Mouse (Mus musculus) limb, embryonic 13.5 days (tissue): ENCODE data around the gene Sh3d21. TPM values are rescaled to one million over a fixed set of nuclear protein-coding genes. Genes with fewer than 3 reads are reported as not detected.

ENCODE experiments used
- ATAC-seq: fragments of 200-750 bp; cut with Nextera tagmentation; 2 replicates; pipeline ENCODE4 v1.8.0; 2017; ENCODE audit warnings: low read depth, moderate number of reproducible peaks, moderate TSS enrichment; ENCODE audit not compliant: low FRiP score
- H3K27ac ChIP-seq: fragments of 300-500 bp; sonication (generic); 2 replicates; pipeline ENCODE4 v1.5.1; 2015; ENCODE audit warnings: inconsistent platforms, mild to moderate bottlenecking, moderate library complexity
- H3K27me3 ChIP-seq: fragments of 300-500 bp; sonication (generic); 2 replicates; pipeline ENCODE4 v1.6.1; 2015; ENCODE audit warnings: mild to moderate bottlenecking, inconsistent platforms
- H3K36me3 ChIP-seq: fragments of 300-500 bp; sonication (generic); 2 replicates; pipeline ENCODE4 v1.6.1; 2015; ENCODE audit warnings: inconsistent platforms, mild to moderate bottlenecking, moderate library complexity
- H3K4me1 ChIP-seq: fragments of 300-500 bp; sonication (generic); 2 replicates; pipeline ENCODE4 v1.6.1; 2015; ENCODE audit warnings: inconsistent platforms
- H3K4me2 ChIP-seq: fragments of 300-500 bp; sonication (generic); replicated peaks from 2 replicates; pipeline ENCODE4 v1.6.1; 2015; ENCODE audit warnings: inconsistent platforms, mild to moderate bottlenecking, moderate library complexity
- H3K4me3 ChIP-seq: fragments of 300-500 bp; sonication (generic); 2 replicates; pipeline ENCODE4 v1.5.1; 2015; ENCODE audit warnings: moderate library complexity, mild to moderate bottlenecking, inconsistent platforms
- H3K9ac ChIP-seq: fragments of 300-500 bp; sonication (generic); 2 replicates; pipeline ENCODE4 v1.6.1; 2015; ENCODE audit warnings: mild to moderate bottlenecking, inconsistent platforms
- H3K9me3 ChIP-seq: fragments of 300-500 bp; sonication (generic); 2 replicates; pipeline ENCODE4 v1.6.1; 2016; ENCODE audit warnings: inconsistent platforms
- WGBS: fragments of 180-500 bp; shearing (Covaris S2); methylation state at CpG from one replicate; pipeline ENCODE4 v1.1.7; 2015; 5-methylcytosine and 5-hydroxymethylcytosine counted together
- polyA plus RNA-seq: library from polyadenylated mRNA; unstranded; fragments of >200 nt; fragmentation: Nextera tagmentation; extraction: Ambion mirVana; gene quantifications from 2 replicates; pipeline ENCODE4 v1.2.1, GENCODE M21; 2015

The Sh3d21 gene
- polyA plus RNA-seq, result 9.3 and 10.5 TPM in 2 replicates

- peak within 1 kb of the TSS; percentile 99 for H3K4me2 ChIP-seq
- peak within 1 kb of the TSS; percentile 79 for H3K27ac ChIP-seq
- ATAC-seq, result peak; percentile 5; the same call in 1 of the 2 replicates
- 6% methylated on average over 22 of the region's 22 CpGs for WGBS
- no peaks in the 10 kb centered on the region for H3K9me3 ChIP-seq
- H3K27me3 ChIP-seq, result no peaks in the 10 kb centered on the region
- peaks cover 20% of the 10 kb centered on the region for H3K4me1 ChIP-seq
- H3K4me3 ChIP-seq, result peak within 1 kb of the TSS; percentile 67
- peaks cover 31% of the 10 kb centered on the region for H3K36me3 ChIP-seq
- peak within 1 kb of the TSS; percentile 86 for H3K9ac ChIP-seq
Measured at GRCm38 (mm10) chr4:126163067-126163659, at the start of gene Sh3d21. Sh3d21 (minus strand) TSS chr4:126163491.

- Histone ChIP-seq H3K4me1 (peaks cover 18% of the 10 kb centered on the region), H3K36me3 (no peaks in the 10 kb centered on the region), H3K9ac (no peak overlapping the region), H3K9me3 (no peaks in the 10 kb centered on the region), H3K27ac (no peak overlapping the region), H3K4me3 (no peak overlapping the region), H3K4me2 (no peak overlapping the region), H3K27me3 (no peaks in the 10 kb centered on the region)
- ATAC-seq, result no peak
- 58% methylated on average over 6 of the region's 6 CpGs for WGBS
Measured at GRCm38 (mm10) chr4:126207081-126207480, 43.8 kb upstream of the Sh3d21 start.

DNA sequence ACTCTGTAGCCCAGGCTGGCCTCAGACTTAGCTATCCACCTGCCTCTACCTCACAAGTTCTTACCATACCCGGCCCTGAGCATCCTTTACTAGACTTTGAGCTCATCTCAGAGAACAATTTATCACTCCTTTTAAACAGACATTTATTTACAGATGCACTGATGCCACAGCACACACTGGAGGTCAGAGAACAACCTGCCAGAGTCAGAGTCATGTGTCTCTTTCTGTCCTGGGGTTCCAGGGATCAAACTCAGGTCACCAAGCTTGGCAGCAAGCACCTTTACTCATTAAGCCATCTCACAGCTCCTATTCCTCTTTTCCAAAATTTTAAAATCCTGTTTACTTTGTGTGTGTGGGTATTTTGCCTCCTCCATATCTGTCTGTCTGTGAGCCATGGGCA, 42.1 kb upstream of the Sh3d21 start:
- Histone ChIP-seq H3K36me3 (no peaks in the 10 kb centered on the region), H3K9me3 (no peaks in the 10 kb centered on the region), H3K4me2 (no peak overlapping the region), H3K27ac (no peak overlapping the region), H3K4me3 (no peak overlapping the region), H3K4me1 (peaks cover 25% of the 10 kb centered on the region), H3K27me3 (no peaks in the 10 kb centered on the region), H3K9ac (no peak overlapping the region)
- ATAC-seq, result no peak
- 86% methylated on average over 1 of the region's 1 CpGs for WGBS

- WGBS, result 83% methylated on average over 12 of the region's 12 CpGs
- no peak for ATAC-seq
- H3K27me3 ChIP-seq, result no peaks in the 10 kb centered on the region
- H3K36me3 ChIP-seq, result no peaks in the 10 kb centered on the region
- no peak overlapping the region for H3K4me2 ChIP-seq
- H3K9me3 ChIP-seq, result no peaks in the 10 kb centered on the region
- peaks cover 32% of the 10 kb centered on the region for H3K4me1 ChIP-seq
- peak overlapping the region; percentile 81; the same call in 1 of the 2 replicates for H3K27ac ChIP-seq
- H3K4me3 ChIP-seq, result no peak overlapping the region
- H3K9ac ChIP-seq, result no peak overlapping the region
Measured at GRCm38 (mm10) chr4:126204661-126205230, 41.5 kb upstream of the Sh3d21 start.

GRCm38 (mm10) chr4:126204016-126204415, 40.7 kb upstream of the Sh3d21 start:
- ATAC-seq, result no peak
- H3K9me3 ChIP-seq, result no peaks in the 10 kb centered on the region
- no peaks in the 10 kb centered on the region for H3K36me3 ChIP-seq
- no peak overlapping the region; the same call in 1 of the 2 replicates for H3K9ac ChIP-seq
- no peaks in the 10 kb centered on the region for H3K27me3 ChIP-seq
- no peak overlapping the region for H3K4me3 ChIP-seq
- H3K4me2 ChIP-seq, result peak overlapping the region; percentile 65
- 54% methylated on average over 8 of the region's 8 CpGs for WGBS
- peaks cover 39% of the 10 kb centered on the region for H3K4me1 ChIP-seq
- H3K27ac ChIP-seq, result peak overlapping the region; percentile 81

- Histone ChIP-seq H3K27ac (peak overlapping the region; percentile 81), H3K4me1 (peaks cover 45% of the 10 kb centered on the region), H3K27me3 (no peaks in the 10 kb centered on the region), H3K9ac (peak overlapping the region; percentile 63), H3K9me3 (no peaks in the 10 kb centered on the region), H3K4me3 (peak overlapping the region; percentile 75), H3K4me2 (peak overlapping the region; percentile 65), H3K36me3 (no peaks in the 10 kb centered on the region)
- WGBS, result 53% methylated on average over 10 of the region's 10 CpGs
- no peak for ATAC-seq
Measured at GRCm38 (mm10) chr4:126203336-126203895, 40.1 kb upstream of the Sh3d21 start.

DNA sequence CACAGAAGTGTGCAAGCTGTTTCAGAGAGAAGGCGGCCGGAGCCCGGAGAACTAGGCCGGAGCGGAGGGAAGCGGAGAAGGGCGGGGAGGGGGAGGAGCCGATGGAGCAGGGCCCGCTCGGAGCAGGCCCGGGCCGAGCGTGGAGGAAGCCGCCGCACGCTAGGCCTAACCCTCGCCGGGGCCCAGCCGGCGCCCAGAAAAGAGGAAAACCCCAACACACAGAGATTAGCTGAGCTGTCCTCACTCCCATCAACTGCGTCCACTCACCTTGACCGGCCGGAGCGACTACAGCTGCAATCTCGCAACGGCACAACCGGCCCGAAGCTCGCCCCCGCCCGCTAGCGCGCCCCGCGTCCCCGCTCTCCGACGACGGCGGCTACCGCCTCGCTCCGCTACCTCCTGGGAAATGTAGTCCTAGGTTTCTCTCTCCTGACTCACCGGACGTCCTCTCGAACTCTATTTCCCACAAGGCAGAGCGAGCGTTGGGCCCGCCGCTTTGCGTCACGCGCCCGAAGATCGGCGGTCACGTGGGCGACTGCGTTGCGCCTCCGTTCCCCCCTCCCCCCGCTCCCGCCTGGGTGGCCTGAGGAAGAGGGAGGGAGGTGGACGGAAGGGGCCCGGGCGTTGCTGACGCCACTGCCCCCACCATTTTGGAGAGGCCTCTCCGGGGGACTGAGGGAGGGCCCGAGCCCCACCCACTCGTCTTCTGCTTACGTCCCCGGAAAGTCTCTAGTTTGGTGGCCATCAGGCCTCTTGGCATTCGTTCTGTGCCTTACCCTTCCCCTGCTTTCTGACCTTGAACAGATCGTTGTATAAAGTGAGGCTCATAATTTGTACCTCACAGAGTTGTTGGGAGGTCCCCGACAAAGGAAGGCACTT, 39.3 kb upstream of the Sh3d21 start, which contains the start of gene Thrap3:
TSS of gene Thrap3 (minus strand) at position 458 of the 879 bp plus-strand sequence.
- H3K9ac ChIP-seq, result peak within 1 kb of the TSS; percentile 85
- H3K4me3 ChIP-seq, result peak within 1 kb of the TSS; percentile 75
- H3K27me3 ChIP-seq, result no peaks in the 10 kb centered on the region
- peak within 1 kb of the TSS; percentile 98 for H3K27ac ChIP-seq
- peak within 1 kb of the TSS; percentile 72 for H3K4me2 ChIP-seq
- ATAC-seq, result peak; percentile 99
- under 1% methylated on average over 71 of the region's 75 CpGs for WGBS
- H3K36me3 ChIP-seq, result peaks cover 4% of the 10 kb centered on the region; the same call in 1 of the 2 replicates
- no peaks in the 10 kb centered on the region for H3K9me3 ChIP-seq
- H3K4me1 ChIP-seq, result peaks cover 53% of the 10 kb centered on the region

DNA sequence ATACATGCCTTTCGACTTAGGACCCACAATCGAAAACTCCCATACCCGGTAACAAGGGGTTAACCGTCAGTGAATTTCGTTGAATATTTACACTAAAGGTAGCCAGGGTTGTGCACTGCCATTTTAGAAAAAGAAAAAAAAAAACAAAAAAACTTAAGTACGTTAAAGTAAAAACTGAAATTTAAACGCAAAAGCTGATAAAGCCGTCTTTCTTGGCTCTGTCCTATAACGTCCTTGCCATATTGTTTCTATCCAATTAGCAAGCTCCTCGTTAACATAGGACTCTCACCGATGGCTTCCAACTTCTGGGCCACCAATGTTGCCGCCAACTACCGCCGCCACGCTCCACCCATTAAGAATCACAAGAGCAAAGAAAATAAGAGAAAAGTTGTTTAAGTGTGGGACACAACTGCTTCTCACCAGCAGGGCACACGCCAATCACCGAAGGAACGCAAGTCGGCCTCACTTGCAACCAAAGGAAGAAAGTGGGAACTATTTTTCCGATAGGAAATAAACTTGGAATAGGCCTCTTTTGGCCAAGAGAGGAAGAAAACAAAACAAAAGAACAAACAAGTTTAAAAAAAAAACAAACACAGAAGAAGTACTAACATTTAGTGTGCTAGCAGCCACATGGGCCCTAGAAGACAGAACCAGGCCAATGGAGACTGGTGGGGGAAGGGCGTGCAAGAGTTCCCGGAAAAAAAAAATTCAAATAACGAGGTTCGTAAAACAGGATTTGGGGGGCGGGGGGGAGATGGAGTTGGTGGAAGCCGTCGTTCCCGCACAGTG, 38.4 kb upstream of the Sh3d21 start:
- H3K4me2 ChIP-seq, result peak overlapping the region; percentile 72
- H3K36me3 ChIP-seq, result peaks cover 6% of the 10 kb centered on the region; the same call in 1 of the 2 replicates
- no peaks in the 10 kb centered on the region for H3K9me3 ChIP-seq
- peak overlapping the region; percentile 75 for H3K4me3 ChIP-seq
- H3K27me3 ChIP-seq, result no peaks in the 10 kb centered on the region
- H3K4me1 ChIP-seq, result peaks cover 54% of the 10 kb centered on the region
- H3K27ac ChIP-seq, result peak overlapping the region; percentile 98
- under 1% methylated on average over 28 of the region's 28 CpGs for WGBS
- peak overlapping the region; percentile 85 for H3K9ac ChIP-seq
- no peak for ATAC-seq

DNA sequence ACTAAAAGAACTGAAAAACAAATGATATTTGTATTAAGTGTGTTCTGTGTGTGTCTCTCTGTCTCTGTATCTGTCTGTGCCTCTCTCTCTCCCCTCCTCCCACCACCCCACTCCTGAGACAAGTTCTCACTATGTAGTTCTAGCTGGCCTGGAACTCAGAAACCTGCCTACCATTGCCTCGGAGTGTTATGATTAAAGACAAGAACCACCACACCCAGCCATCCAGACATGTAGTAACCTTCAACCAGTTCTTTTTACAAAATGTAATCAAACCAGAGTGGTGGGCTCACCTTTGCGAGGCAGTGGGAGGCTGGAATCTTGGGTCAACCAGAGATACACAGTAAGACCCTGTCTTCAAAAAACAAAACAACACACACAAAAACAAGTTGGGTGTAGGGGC, 37.4 kb upstream of the Sh3d21 start:
- Histone ChIP-seq H3K9me3 (no peaks in the 10 kb centered on the region), H3K4me1 (peaks cover 54% of the 10 kb centered on the region), H3K9ac (peak overlapping the region; percentile 85), H3K27ac (no peak overlapping the region), H3K27me3 (no peaks in the 10 kb centered on the region), H3K36me3 (peaks cover 11% of the 10 kb centered on the region; the same call in 1 of the 2 replicates), H3K4me2 (peak overlapping the region; percentile 72), H3K4me3 (peak overlapping the region; percentile 75)
- ATAC-seq, result no peak
- WGBS, result 49% methylated on average over 2 of the region's 2 CpGs

GRCm38 (mm10) chr4:126200036-126200435, 36.7 kb upstream of the Sh3d21 start:
- H3K9ac ChIP-seq, result peak overlapping the region; percentile 85
- peaks cover 54% of the 10 kb centered on the region for H3K4me1 ChIP-seq
- H3K4me2 ChIP-seq, result peak overlapping the region; percentile 72
- WGBS, result 41% methylated on average over 1 of the region's 1 CpGs
- peaks cover 12% of the 10 kb centered on the region; the same call in 1 of the 2 replicates for H3K36me3 ChIP-seq
- peak overlapping the region; percentile 75 for H3K4me3 ChIP-seq
- H3K9me3 ChIP-seq, result no peaks in the 10 kb centered on the region
- ATAC-seq, result no peak
- no peak overlapping the region for H3K27ac ChIP-seq
- no peaks in the 10 kb centered on the region for H3K27me3 ChIP-seq

DNA sequence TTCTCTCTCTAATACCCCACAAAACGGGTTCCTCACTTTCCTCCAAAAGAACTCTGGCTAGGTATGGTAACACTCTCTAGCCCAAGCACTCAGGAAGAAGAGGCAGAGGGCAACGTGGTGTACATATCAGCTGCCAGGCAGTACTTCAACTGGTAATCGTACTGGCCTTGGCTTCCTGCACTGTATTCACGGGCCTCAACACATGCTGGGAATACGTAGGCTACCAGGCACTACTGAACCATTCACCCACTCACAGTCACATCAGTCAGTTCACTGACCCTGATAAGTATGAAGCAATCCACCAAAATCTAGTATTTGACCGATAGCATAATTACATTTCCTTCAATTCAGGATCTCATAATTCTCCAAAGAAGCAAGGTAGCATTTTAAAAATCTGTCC, 36.3 kb upstream of the Sh3d21 start:
- 82% methylated on average over 6 of the region's 6 CpGs for WGBS
- Histone ChIP-seq H3K4me3 (peak overlapping the region; percentile 75; the same call in 1 of the 2 replicates), H3K36me3 (peaks cover 16% of the 10 kb centered on the region), H3K9ac (no peak overlapping the region), H3K4me1 (peaks cover 50% of the 10 kb centered on the region), H3K27ac (no peak overlapping the region), H3K27me3 (no peaks in the 10 kb centered on the region), H3K9me3 (no peaks in the 10 kb centered on the region), H3K4me2 (peak overlapping the region; percentile 72)
- no peak for ATAC-seq
